Mouse (Mus musculus) cerebellum, adult 9-11 months (tissue): ENCODE data around the gene Sltm.
"Not testable (repeated sequence)": the region's sequence is repeated elsewhere in the genome, so short reads cannot be mapped to it uniquely, and the experiment has no call there.

Source experiments
- DNase-seq: peaks from one replicate; pipeline ENCODE4 v3.0.0; 2022

Sltm gene

DNA sequence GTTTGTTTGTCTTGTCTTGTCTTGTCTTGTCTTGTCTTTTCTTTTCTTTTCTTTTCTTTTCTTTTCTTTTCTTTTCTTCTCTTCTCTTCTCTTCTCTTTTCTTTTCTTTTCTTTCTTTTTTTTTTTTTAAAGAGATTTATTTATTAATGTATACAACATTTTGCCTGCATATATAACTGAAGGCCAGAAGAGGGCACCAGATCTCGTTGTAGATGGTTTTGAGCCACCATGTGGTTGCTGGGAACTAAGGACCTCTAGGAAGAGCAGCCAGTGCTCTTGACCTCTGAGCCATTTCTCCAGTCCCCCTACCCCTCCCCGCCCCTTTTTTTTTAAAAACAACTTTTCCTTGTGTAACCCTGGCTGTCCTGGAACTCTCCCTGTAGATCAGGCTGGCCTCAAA, 9.7 kb downstream of the Sltm start:
- DNase-seq = not testable (repeated sequence)

DNA sequence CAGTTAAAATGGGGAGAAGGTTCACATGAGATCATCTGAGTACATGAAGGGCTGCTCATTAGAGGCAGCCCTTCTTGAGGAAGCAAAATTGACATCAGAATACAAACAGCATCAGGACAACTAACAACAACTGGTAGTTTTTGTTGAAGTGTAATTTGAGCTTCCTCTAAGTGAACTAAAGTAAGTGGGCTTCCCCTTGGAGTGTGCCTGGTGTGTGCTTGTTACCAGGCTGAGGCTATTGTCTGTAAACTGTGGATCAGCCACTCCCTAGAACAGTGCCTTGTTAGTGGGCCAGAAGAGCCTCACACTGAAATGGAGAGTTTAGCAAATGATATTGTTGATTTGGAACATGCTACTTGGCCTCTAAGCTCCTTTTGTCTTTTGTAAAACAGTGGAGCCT, 12.9 kb downstream of the Sltm start:
- no peak for DNase-seq

DNA sequence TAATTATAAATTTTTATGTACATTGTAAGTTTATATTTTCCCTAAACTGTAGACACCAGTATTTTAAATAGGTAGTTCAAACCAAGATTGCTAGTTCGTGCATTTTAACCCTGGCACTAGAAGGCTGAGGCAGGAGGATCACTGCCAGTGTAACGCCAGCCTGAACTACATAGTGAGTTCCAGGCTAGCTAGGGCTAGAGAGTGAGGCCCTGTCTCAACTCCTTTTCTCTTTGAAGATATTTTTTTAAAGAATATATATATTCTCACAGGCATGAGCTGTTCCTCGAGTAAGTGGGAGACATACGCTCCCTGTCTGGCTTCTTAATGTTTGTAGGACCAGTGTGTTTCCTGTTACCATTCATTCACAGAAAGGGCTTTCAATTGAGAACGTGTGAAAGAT, 14.2 kb downstream of the Sltm start:
- DNase-seq = no peak

DNA sequence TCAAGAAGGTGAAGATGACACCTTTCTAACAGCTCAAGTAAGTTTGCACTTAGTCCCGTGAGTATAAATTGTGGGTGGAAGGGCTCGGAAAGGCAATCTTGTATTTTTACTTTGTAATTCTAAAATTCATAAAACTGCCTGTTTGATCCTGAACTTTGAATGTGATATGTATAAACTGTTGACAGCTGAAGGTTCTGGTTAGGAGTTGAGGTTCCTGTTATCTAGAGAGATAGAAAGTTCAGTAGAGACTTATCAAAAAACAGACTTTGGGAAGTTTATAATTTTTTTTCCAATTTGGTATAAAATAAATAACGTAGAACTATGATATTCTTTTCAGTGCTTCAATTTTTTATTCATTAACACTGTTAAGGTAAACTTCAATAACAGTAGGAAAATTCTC, 20.3 kb downstream of the Sltm start:
- no peak for DNase-seq

DNA sequence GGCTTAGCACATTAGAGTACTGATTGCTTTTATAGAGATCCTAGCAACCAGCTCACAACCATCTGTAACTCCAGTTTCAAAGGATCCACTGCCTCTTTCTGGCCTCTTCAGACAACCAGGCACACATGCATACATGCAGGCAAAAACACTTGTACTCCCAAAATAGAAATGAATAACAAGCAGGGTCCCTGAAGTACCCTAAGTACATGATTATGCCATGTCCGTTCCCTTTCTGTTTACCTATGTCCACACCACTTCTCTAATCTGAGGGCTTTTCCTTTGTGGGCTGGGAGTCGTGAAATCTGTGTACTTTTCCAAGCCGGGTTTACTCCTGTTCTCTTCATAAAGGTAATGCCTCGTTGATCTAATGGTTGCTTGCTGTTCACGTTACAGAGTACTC, 25.1 kb downstream of the Sltm start:
- no peak for DNase-seq

DNA sequence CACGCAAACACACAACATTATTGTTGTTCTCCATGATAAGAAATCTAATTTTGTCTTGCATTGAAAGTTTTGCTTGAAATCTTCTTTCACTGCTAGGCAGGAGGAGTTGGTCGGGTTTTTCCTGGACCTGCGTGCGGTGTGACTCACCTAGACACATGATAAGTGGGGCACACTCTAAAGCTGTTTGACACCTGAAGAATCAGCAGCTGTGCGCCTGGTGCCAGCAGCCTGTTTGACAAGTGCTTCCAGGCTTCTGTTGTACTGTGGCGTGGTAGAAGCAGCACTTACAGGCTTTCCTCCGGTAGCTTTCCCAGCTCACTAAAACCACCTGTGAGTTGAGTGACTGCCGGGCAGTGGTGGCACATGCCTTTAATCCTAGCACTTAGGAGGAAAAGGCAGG, 27.8 kb downstream of the Sltm start:
- DNase-seq = no peak

DNA sequence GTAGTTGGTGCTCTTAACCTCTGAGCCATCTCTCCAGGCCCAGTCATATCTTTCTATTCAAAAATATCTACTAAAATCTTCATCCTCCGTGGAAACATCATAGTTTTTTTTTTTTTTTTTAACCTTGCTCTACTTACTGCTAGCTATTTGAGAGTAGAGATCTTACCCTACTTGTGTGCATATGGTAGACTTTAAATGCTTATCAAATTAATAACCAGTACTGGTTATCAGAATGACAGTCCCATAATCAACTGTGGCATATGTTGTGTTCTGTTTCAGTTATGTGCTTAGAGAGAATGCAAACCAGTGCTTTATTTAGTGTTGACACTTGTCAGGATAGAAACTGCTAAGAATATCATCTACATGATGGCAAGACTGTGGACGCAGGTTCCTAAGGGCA, 35.6 kb downstream of the Sltm start:
- DNase-seq = no peak

DNA sequence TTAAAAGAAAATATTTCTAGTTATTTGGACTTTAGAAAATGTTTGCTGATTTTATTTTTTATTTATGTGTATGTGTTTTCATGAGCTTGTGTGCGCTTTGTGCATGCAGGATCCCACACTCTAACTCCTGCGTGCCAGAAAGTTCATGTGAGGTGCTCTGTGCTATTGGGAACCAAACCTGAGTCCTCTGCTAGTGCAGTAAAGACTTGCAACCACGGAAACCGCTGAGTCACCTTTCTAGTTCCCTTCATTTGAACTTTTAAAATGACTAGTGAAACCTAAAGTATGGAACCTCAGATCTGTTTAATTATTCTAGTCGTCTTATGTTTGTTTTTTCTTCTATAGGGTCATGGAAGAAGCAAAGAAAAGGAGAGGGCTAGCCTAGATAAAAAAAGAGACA, 38.4 kb downstream of the Sltm start:
- no peak for DNase-seq

DNA sequence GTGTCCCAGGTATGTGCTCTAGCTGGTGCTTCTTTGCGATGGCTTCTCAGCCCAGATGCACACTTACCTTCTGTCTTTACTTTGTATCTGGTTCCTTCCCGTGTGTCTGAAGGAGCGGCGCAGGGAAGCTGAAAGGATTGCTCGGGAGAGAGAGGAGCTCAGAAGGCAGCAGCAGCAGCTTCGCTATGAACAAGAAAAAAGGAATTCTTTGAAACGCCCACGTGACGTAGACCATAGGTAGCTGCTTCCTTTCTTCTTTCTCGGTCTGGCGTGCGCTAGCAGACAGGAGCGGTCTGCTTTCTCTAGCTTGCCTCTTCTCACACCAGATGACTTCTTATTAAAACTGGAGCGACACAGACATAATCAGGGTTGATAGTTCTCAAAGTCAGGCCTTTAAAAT, 42.1 kb downstream of the Sltm start:
- DNase-seq = no peak

DNA sequence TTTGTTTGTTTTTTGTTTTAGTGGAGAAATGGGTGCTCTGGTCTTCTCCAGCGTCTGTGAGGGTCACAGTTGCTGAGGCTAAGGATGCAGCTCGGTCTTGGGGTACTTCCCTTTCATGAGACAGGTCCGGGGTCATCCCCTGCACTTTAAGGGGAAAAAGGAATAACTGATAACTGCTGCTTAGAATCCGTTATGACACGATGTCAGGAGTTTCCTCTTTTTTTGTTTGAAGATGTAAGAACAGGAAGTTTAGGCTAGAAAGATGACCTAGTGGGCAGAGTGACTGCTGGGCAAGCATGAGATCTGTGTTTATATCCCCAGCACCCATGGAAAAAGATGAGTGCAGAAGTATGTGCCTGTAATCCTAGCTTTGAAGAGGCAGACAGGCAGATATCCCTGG, 42.6 kb downstream of the Sltm start:
- DNase-seq = no peak

DNA sequence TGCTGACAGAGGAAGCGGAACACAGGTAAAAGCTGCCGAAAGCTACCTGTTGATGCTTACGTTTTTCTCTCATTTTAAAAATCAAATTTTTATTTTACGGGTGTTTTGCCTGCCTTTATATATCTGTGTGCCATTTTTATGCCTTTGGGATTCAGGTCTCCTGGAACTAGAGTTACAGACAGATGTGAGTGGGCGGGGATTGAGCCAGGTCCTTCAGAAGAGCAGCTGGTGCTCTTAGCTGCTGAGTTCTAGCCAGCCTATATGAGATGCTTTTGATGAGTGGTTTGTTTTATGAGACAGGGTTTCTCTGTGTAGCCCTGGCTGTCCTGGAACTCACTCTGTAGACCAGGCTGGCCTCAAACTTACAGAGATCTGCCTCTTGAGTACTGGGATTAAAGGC, 44.6 kb downstream of the Sltm start:
- DNase-seq = no peak

DNA sequence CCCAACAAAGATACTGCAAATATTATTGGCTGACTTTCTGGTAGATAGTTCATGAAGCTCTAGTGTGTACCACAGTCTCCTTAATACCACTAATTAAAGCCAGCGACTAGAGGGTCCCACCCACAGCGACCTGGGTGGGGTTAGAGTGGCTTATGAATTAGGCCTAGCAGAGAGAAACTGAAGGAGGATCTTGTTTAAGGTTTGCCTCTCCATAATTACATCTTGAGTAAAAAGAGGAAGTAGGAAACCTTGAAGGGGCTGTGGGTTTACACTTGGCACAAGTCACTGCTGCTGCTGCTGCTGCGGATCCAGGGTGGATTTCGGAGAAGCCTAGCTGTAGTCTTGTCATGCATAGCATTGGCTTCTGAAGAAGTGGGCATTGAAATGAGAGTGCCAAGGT, 48.2 kb downstream of the Sltm start:
- no peak for DNase-seq

DNA sequence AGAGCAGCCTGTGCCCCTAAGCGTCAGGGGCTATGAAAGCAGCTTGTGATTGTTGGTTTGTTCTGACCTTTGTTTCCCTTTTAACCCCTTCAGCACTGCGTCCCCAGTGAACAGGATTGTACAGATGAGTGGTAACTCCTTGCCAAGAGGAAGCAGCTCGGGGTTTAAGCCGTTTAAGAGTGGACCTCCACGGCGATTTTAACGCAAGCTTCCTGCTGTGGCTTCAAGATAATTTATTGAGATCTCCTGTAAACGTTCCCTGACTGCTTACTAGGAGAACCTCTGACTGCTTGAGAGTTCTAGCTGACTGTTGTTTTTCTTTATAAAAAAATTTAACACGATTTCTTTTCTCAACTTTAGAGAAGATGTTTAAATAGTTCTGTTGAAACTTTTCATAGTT, 48.9 kb downstream of the Sltm start:
- DNase-seq = no peak

DNA sequence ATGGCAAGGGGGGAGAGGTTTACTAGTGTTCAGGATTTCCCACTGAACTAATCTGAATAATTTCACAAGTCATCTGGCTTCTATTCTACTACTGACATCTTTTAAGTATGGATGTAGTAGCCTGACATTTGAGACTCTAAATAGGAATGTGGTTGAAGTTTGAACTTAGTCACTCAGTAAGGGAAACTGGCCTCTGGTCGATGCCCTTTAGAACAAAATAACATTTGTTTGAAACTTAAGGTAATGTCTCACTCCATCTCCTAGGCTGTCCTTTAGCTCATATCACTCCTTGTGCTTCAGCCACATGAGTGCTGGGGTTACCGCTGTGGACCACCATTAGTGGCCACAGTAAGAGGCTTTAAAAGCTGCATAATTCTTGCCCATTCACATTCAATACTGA, 55.7 kb downstream of the Sltm start:
- DNase-seq = no peak

DNA sequence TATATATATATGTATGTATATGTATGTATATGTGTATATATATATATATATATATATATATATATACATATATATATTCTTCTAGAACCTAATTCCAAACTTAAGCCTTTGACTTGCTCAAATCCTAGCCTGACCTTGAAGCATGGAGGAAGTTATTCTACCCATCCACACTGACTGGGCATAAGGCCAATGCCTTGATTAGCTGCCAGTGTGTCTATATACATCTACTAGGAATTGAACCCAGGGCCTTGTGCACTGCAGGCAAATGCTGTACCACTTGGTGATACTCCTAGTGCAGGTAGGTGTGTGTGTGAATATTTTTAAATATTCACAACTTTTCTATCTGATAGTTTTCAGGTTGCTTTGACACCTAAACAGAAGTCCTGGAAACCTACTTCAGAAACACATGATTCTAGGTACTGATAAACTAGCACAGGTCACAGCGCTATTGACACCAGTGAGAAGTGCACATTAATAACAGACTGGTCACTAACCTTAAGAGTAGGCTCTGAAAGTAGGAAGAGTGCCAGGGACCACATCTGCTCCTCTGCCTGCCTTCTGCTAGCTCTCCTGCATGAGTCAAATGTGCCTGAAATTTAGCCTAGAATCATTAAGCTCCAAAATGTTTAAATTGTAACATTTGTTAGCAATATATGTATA, 59.8 kb downstream of the Sltm start:
- DNase-seq = peak; percentile 36

DNA sequence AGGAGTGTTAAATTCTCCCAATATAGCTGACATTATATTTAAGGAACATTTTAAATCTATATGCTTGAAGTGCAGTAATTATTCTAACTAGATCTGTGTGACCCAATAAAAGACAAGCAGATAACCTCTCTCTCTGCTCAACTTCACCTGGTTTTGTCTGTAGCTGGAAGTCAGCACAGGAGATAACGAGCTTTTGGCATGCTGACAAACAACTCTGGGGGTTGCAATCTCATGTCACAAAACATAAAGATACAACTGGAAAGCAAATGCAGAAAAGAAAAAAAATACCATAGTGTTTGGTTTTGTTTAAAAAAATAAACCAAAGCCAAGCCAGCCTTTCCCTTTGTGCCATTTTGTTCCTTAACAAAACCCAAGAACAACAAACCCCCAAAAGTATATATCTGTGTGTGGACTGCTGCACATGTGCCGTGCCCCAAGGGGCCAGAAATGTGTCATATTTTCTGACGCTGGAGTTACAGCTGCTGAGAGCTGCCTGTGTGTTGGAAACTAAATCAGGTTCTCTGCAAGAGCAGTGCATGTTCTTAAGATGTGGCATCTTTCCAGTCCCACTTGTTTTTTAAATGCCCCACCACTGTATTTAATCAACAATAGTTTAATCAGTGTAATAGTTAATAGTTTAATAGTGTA, 68.6 kb downstream of the Sltm start:
- no peak for DNase-seq

DNA sequence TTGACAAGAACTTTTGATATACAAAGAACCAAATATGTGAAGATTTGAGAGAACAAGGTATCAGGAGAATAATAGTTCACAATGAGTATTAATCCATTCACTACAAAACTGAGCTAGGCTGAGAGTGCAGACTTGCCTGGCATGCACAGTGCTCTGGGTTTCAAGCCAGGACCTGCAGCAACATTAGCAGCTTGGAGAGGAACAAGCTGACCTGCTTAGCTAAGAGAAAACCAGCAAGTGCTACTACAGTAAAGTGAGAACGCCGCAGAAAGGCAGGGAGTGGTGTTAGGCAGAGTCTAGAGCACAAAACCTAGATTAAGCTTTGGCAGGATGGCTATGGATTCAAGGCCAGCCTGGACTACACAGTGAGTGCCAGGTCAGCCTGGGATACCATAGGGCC, 87.2 kb downstream of the Sltm start:
- DNase-seq = peak; percentile 80

DNA sequence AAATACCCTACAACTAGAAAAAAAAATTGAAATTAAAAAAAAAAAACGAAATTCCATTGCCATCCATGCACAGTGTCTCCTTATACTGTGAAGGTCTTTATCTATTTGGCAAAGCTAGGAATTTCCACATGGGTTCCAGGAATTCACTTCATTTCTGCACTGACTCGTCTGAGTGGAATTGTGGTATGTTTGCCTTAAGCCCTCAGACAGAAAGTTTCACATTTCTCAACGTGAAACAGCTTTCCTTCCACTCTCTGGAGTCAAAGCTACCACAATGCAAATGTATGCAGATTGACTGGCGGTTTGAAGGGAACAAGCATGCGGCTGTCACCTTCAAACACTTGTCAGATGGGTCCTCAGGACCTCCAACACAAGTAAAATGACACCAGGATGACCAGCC, 89.1 kb downstream of the Sltm start:
- no peak for DNase-seq

DNA sequence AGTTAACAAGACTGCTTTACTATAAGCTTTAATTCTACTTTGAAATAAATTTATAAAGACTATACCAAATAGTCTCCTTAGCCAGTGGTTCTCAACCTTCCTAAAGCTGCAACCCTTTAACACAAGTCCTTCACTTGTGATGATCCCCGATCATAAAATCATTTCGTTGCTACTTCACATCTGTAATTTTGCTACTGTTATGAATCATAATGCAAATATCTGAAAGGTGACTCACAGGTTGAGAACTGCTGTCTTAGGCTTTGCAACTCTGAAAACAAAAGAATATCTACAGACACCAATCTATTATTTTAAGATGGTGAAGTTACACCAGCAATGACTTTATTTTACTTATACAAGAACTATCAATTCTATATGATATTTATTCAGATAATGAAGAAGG, 94.2 kb downstream of the Sltm start:
- DNase-seq = no peak
